29 mouse cellular contexts compared by ENCODE assay signal in the genomic region with DNA sequence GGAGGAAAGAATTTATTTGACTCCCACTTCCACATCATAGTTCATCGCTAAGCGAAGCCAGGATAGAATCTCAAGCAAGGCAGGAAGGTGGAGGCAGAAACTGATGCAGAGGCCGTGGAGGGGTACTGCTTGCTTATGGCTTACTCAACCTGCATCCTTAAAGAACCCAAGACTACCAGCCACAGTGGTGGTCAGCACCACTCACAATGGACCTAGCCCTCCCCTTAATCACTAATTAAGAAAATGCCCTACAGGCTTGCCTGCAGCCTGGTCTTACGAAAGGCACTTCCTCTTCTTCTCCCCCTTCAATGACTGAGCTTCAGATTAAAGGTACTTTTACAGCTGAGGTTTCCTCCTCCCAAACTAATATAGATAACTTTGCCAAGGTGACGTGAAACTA. TPM values are rescaled to one million over a fixed set of nuclear protein-coding genes. Genes with fewer than 3 reads are reported as not detected.
A peak's percentile ranks its signal among the peaks of the same experiment; 100 is the strongest.
DNase-seq lines count a peak whose midpoint lies in the region; ATAC-seq lines count a peak whose summit lies in the region.
"Had no signal": no experiment of that assay in that cellular context is flagged by ENCODE, and none has a peak within 500 bp of the region (broad histone marks: within the 10 kb centered on the region; RNA-seq: fewer than 3 reads in every experiment).

No protein-coding gene starts in this region.

- H3K27ac ChIP-seq in kidney, embryonic 15.5 days: no peak overlapping the region
- H3K27ac ChIP-seq: embryonic facial prominence, embryonic 10.5 days; embryonic facial prominence, embryonic 12.5 days; forebrain, embryonic 13.5 days; forebrain, embryonic 15.5 days had no signal

- H3K9me3 ChIP-seq in kidney, embryonic 15.5 days (replicated peaks): no peaks in the 10 kb centered on the region
- H3K9me3 ChIP-seq: embryonic facial prominence, embryonic 10.5 days; embryonic facial prominence, embryonic 12.5 days; forebrain, embryonic 13.5 days; forebrain, embryonic 15.5 days had no signal

- ATAC-seq in kidney, embryonic 15.5 days (replicated peaks; ENCODE audit: low FRiP score): no peak
- peak; percentile 62 for ATAC-seq in common myeloid progenitor, adult 5-6 weeks (replicated peaks; ENCODE audit: low read depth, poor library complexity, severe bottlenecking)
- 0 out of 4 replicates have a peak, but pooled peaks have one; percentile 12 to 51 for ATAC-seq in hematopoietic stem cell, adult 5-6 weeks (replicated peaks in 1 of 2; ENCODE audit: insufficient read depth in 1 of 2, low FRiP score in 2 of 2, low TSS enrichment in 1 of 2, low read depth in 1 of 2, poor library complexity in 2 of 2, severe bottlenecking in 2 of 2)
- ATAC-seq: activated CD4-positive, CD25-positive, alpha-beta regulatory T cell, adult 4 months; CD4-positive, CD25-positive, alpha-beta regulatory T cell, adult 4 months; forebrain, embryonic 13.5 days; forebrain, embryonic 15.5 days; forebrain, postnatal 0 days; Patski had no signal

- H3K4me2 ChIP-seq in kidney, embryonic 15.5 days: no peak overlapping the region
- H3K4me2 ChIP-seq: embryonic facial prominence, embryonic 12.5 days; forebrain, embryonic 13.5 days; forebrain, embryonic 15.5 days had no signal

- WGBS in kidney, embryonic 15.5 days: 61% methylated on average over 5 of the region's 5 CpGs

- no peaks in the 10 kb centered on the region for H3K36me3 ChIP-seq in kidney, embryonic 15.5 days
- H3K36me3 ChIP-seq: embryonic facial prominence, embryonic 10.5 days; embryonic facial prominence, embryonic 12.5 days; forebrain, embryonic 15.5 days; G1E had no signal

- no peak overlapping the region for H3K9ac ChIP-seq in kidney, embryonic 15.5 days
- H3K9ac ChIP-seq: embryonic facial prominence, embryonic 12.5 days; forebrain, embryonic 13.5 days; forebrain, embryonic 15.5 days; forebrain, postnatal 0 days had no signal

- no peak overlapping the region for H3K4me3 ChIP-seq in kidney, embryonic 15.5 days (replicated peaks)
- H3K4me3 ChIP-seq: embryonic facial prominence, embryonic 10.5 days; embryonic facial prominence, embryonic 12.5 days; forebrain, embryonic 13.5 days; forebrain, embryonic 15.5 days had no signal

- peak; percentile 1 for DNase-seq in kidney, postnatal 10 days
- DNase-seq in A20 (ENCODE audit: low read depth, low spot score): peak; percentile 77
- DNase-seq in cerebellum, adult 9-10 months: no peak
- DNase-seq in lung, adult 18-20 months: no peak
- no peak for DNase-seq in right cerebral cortex, adult 2 months (ENCODE audit: low spot score in 2 of 2)
- DNase-seq: adrenal gland, adult 8-10 months; adrenal gland, postnatal 14 days; adrenal gland, postnatal 36 days; B cell, adult 2 months; cerebellum, adult 11-12 months; cerebellum, adult 2 months; cerebellum, adult 9-11 months; cerebellum, postnatal 14 days; cerebellum, postnatal 36 days; forebrain, postnatal 0 days had no signal

- H3K4me1 ChIP-seq in kidney, embryonic 15.5 days: no peaks in the 10 kb centered on the region
- H3K4me1 ChIP-seq: embryonic facial prominence, embryonic 10.5 days; embryonic facial prominence, embryonic 12.5 days; forebrain, embryonic 13.5 days; forebrain, embryonic 15.5 days had no signal

- H3K27me3 ChIP-seq in kidney, embryonic 15.5 days: no peaks in the 10 kb centered on the region
- H3K27me3 ChIP-seq: CH12.LX; embryonic facial prominence, embryonic 12.5 days; forebrain, embryonic 13.5 days; forebrain, embryonic 15.5 days; Patski had no signal

RNA-seq across cellular contexts. Expression of a gene that starts 26.6 kb away (rescaled TPM):
- polyA plus RNA-seq in kidney, embryonic 15.5 days (2015; fragmentation: Nextera tagmentation; extraction: Ambion mirVana): 9.3 and 9.9 TPM in 2 replicates
- total RNA-seq in common myeloid progenitor, adult 5-6 weeks (2017): 9.4 and 9.8 TPM in 2 replicates
- 9.7 and 10.3 TPM in 2 replicates for total RNA-seq in hematopoietic stem cell, adult 5-6 weeks (2017)

RNA-seq across cellular contexts. Expression of a gene that starts 26.9 kb away (rescaled TPM):
- polyA plus RNA-seq in kidney, embryonic 15.5 days (2015; fragmentation: Nextera tagmentation; extraction: Ambion mirVana): 20.8 and 24.8 TPM in 2 replicates
- 6.7 and 10.4 TPM in 2 replicates for total RNA-seq in common myeloid progenitor, adult 5-6 weeks (2017)
- total RNA-seq in hematopoietic stem cell, adult 5-6 weeks (2017): 9.2 and 12.2 TPM in 2 replicates

RNA-seq across cellular contexts. Expression of a gene that starts 51.9 kb away (rescaled TPM):
- 0.08 and 0.21 TPM in 2 replicates for polyA plus RNA-seq in kidney, embryonic 15.5 days (2015; fragmentation: Nextera tagmentation; extraction: Ambion mirVana)
- not detected in 2 replicates for total RNA-seq in common myeloid progenitor, adult 5-6 weeks (2017)
- not detected in 2 replicates for total RNA-seq in hematopoietic stem cell, adult 5-6 weeks (2017)
- total RNA-seq: adrenal gland, adult 18-20 months; adrenal gland, adult 8-10 months; adrenal gland, postnatal 14 days; adrenal gland, postnatal 36 days; CH12.LX had no signal
- polyA plus RNA-seq: activated CD4-positive, CD25-positive, alpha-beta regulatory T cell, adult 4 months; CD4-positive, CD25-positive, alpha-beta regulatory T cell, adult 4 months; embryonic facial prominence, embryonic 10.5 days; embryonic facial prominence, embryonic 12.5 days; forebrain, embryonic 11.5 days; forebrain, embryonic 13.5 days; forebrain, embryonic 15.5 days; G1E had no signal

Comparison
In these comparisons a context has a peak if more than half of its experiments do, and no peak if none do; other contexts are left out.
1. DNase-seq: peak in kidney, postnatal 10 days (single experiment) and A20 (single experiment); none in cerebellum, adult 9-10 months (single experiment), lung, adult 18-20 months (0 of 2) and right cerebral cortex, adult 2 months (0 of 2).